Mouse (Mus musculus): Measurements from ENCODE around the gene Hsd17b2. TPM values are rescaled to one million over a fixed set of nuclear protein-coding genes. Genes with fewer than 3 reads are reported as not detected.
"Not testable (repeated sequence)": the region's sequence is repeated elsewhere in the genome, so short reads cannot be mapped to it uniquely, and the experiment has no call there.

Hsd17b2 gene
- total RNA-seq, 2 experiments from 2014 or later: not detected

GRCm38 (mm10) chr8:117715896-117716295 is 14.2 kb downstream of the Hsd17b2 start:
- no peak for DNase-seq

DNA sequence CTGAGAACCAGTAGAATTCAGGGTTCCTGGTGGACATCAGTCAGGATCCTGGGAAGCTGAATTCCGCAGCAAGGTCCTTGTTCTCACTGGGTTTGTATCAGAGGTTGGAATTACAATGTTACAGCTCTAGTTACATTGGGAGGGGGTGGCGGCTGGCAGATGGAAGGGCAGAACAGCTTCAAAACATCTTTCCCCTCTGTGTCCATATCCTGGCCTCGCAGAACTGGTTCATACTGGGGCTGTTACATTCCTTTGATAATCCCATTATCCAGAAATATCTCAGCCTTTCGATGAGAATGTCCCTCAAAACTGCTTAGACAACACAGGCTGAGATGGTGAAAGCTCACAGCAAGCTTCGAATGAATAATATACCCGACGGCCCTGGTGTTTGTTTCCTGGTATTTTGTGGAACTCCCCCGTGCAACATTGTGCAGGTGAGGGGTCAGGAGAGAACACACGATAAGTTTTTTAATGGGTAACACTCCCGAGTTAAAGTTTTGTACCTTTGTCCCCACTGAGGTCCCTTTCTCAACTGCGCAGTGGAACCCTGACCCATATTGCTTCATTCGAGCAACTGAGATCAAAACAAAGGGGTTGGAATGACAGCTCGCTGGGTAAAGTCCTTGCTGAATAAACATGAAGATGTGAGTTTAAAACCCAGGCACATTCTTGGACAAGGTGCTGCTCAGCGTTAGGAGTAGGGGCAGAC is 16.6 kb downstream of the Hsd17b2 start:
- DNase-seq: no peak

DNA sequence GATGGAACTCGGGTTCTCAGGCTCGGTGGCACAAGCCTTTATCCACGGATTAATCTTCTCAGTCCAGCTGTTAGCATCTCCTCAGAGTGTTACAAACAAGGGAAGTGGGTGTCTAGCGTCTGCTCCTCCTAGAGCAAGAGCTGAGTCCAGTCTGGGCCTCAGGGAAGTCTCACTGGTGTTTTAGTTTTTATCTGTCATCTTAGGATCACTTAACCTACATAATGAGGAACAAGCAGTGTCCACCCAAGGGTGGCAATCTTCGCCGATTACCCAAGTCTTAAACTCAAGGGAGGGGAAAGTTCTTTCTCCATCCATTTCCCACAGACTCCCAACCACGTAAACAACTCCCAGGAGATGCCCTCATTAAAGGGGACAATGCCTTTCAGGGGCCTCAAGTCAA is 24.8 kb downstream of the Hsd17b2 start:
- DNase-seq: no peak

DNA sequence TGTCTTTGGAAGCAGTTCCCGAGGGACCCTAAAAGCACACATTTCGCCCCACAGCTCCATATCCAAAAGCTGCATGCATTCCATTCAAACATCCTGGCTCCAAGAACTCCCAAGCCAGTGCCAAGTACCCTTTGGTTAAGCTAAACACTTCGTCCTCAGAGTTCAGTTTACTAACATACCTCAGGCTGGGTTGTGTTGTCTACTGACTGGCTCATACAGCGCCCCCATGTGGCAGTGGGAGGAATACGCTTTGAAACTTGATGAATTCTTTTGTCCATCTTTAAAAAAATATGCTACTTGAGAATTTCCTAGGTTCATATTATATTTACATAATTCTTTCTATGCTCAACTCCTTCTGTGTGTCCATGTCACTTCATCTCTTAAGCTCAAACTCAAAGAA is 25.9 kb downstream of the Hsd17b2 start:
- peak in 1 of 2 experiments; percentile 13 for DNase-seq

GRCm38 (mm10) chr8:117728234-117728633 is 26.5 kb downstream of the Hsd17b2 start:
- no peak for DNase-seq

DNA sequence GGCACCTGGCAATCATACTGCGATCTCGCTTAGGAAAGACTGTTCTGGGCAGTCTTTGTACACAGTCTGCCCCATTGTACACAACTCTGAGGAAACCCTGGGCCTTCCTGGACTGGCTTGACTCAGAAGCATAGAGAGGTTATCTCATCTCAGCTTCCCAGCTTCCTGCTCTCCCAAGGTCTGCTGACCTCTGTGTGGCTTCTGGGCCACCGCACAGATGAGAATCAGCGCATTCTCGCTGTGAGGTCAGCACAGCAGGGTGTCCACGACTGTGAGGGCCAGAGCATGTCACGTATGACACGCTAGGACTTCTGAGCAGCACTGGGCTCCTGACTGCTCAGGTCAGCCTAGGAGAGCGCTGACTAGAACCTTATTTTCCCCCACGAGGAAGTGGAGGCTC is 29.3 kb downstream of the Hsd17b2 start:
- DNase-seq: no peak

- no peak for DNase-seq
These were observed 35.0 kb downstream of the Hsd17b2 start for GRCm38 (mm10) chr8:117736657-117737175.

DNA sequence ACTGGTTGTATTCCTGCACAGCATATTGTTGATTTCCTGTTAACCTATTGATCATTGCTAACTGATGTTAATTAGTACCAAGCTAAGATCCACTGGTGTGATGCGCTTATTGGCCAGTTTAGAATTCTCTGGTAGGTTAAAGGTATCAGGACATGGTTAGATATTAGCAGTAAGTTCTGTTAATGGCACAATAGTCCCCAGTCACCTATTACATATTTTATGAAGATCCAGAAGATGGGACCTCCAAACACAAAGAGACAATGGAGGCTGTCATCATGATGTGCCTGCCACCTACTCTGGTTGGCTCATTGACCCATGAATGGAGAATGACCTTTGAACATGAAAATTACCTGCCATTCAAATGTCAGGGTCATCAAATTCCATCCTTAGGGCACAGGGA is 36.5 kb downstream of the Hsd17b2 start:
- DNase-seq: not testable (repeated sequence)

GRCm38 (mm10) chr8:117740387-117740998 is 38.8 kb downstream of the Hsd17b2 start:
- DNase-seq: no peak

GRCm38 (mm10) chr8:117742431-117743012 is 40.8 kb downstream of the Hsd17b2 start:
- DNase-seq: no peak

- no peak for DNase-seq
These were observed 44.9 kb downstream of the Hsd17b2 start for GRCm38 (mm10) chr8:117746651-117747050.

DNA sequence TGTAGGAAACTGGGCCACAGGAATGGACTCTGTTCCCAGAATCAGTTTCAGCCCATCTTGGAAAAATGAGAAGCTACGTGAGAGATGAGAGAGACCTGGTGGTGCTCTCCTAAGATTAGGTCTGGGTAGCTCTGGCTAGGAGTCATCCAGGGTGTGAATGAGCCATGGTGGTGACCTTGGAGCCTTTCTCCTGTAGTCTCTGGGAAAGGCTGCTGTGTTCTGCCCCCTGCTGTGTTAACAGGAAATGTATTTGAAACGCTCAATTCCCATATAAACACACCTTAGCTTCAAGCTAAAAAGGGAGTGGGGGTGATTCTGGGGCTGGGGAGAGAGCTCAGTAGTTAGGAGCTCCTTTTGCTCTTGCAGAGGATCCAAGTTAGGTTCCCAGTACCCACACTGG is 45.7 kb downstream of the Hsd17b2 start:
- no peak for DNase-seq

- DNase-seq: no peak
These were observed 46.4 kb downstream of the Hsd17b2 start for GRCm38 (mm10) chr8:117747886-117748730.

- no peak for DNase-seq
These were observed 47.7 kb downstream of the Hsd17b2 start for GRCm38 (mm10) chr8:117749436-117749835.

DNA sequence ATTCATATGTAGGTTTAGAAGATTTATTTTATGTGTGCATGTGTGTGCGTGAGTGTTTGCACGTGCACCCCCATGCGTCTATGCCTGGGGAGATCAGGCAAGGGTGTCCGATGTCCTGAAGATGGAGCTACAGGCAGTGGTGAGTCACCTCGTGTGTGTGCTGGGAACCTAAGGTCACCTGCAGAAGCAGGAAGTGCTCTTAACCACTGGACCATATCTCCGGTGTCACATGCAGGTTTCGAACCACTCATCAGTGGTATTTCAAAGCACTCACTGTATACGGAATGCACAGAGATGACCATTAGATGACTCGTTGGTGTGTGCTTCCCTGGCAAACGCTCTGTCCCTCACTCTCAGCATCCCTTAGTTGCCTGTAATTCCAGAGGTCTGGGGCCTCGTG is 56.2 kb downstream of the Hsd17b2 start:
- no peak for DNase-seq

DNA sequence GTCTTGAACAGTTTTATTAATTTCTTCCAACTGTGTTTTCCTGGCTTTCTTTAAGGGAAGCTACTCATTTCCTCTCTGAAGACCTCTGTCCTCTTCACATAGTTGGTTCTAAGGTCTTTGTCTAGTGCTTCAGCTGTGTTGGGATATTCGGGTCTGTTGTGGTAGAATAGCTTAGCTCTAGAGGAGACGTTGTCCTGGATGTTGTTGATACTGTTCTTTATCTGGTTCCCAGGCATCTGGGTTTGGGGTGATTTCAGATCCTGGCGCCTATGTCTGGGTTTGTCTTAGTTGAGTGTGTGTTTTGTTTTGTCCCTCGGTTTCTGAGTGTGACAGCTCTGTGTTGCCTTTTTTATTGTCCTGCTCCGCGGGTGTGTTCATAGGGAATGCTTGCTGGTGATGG is 61.1 kb downstream of the Hsd17b2 start:
- no peak for DNase-seq

DNA sequence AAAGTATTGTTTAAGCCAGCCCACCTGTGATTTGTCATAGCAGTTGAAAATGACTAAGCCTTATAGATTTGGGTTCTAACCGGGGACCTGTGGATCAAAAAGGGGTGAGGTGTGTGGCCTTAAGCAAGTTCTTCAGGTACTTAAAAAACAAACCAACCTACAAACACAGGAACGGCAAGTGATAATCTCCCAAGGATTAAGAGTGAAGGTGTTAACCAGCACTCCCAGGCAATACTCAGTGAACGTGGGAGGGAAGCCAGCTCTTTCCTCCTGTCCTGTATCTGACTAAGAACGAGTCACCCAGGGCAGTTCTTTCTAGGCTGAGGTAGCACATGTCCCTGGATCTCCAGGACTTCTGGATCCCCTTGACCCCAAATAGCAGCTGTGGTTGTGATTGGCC is 62.9 kb downstream of the Hsd17b2 start:
- no peak for DNase-seq

GRCm38 (mm10) chr8:117765947-117766346 is 64.2 kb downstream of the Hsd17b2 start:
- no peak for DNase-seq

DNA sequence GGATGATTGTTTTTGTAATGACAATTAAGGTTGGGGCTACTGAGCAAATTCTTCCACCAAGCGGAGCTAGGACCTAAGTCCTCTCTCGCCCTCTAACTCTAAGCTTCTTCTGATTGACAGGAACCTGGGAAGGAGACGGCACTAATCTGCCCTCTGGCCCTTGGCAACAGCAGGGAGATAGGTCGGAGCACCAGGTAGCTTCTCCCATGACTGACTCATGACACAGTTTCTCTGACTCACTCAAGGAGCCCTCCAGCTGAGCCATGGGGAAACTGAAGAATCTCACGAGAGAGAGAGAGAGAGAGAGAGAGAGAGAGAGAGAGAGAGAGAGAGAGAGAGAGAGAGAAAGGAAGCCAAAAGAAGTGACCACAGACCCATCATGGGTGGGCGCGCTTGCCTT is 67.3 kb downstream of the Hsd17b2 start:
- DNase-seq: no peak

DNA sequence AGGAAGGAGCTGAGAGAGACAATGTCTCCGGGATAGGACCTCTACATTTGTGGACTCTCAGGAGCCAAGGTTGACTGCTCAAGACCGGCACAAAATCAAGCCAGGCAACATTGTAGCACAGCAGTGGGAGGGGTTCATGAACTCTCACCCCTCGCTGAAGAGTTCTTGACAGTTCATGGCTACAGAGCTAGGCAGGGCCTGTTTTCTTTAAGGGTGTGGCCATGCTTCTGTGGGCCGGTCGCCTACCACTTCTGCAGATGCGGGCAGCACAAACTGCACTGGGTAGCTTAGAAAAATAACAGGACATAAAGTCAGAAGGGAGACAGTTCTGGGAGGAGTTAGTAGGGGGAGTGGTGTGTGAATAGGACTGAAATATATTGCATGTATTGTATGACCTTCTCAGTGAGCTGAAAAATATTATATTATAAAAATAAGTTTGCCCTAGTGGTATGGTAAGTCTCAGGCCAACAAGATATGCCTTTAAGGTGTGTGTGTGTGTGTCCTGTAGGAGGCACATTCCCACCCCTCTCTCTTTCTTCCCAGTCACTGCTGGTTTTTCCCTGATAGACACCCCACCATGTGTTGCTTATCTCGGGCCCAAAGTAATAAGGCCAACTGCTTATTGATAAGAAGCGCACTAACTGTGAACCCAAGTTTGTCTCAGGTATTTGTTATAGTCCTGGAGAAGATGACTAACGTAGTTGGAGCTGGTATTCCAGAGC is 69.6 kb downstream of the Hsd17b2 start:
- no peak for DNase-seq

- DNase-seq: peak; percentile 8 to 42
These were observed 70.4 kb downstream of the Hsd17b2 start for GRCm38 (mm10) chr8:117772126-117772525.

- no peak for DNase-seq
These were observed 70.9 kb downstream of the Hsd17b2 start for GRCm38 (mm10) chr8:117772597-117772996.

All from heart, adult 18-20 months (tissue).